Mouse (Mus musculus) limb, embryonic 14.5 days (tissue): ENCODE measurements at regions not wholly inside any gene's neighbourhood (a gene's known extent, or its start where the extent isn't known, plus 50 kb on each side); places are given as distances from the start of the nearest gene placed in this dataset.
A peak's percentile ranks its signal among the peaks of the same experiment; 100 is the strongest.

ENCODE experiments used
- ATAC-seq: fragments of 200-750 bp; cut with Nextera tagmentation; 2 replicates; pipeline ENCODE4 v1.8.0; 2017; ENCODE audit warnings: low read depth, moderate number of reproducible peaks, moderate TSS enrichment; ENCODE audit not compliant: low FRiP score
- DNase-seq: peaks from one replicate; pipeline ENCODE4 v3.0.0-alpha.2; 2015; ENCODE audit warnings: low spot score
- H3K27ac ChIP-seq: fragments of 300-500 bp; sonication (generic); replicated peaks from 2 replicates; pipeline ENCODE4 v1.5.1; 2014; ENCODE audit warnings: low read depth, mild to moderate bottlenecking, low read length, moderate library complexity, mixed read lengths
- H3K27me3 ChIP-seq: fragments of 300-500 bp; sonication (generic); 2 replicates; pipeline ENCODE4 v1.6.1; 2014; ENCODE audit warnings: low read length, mixed read lengths; ENCODE audit not compliant: control insufficient read depth, insufficient read depth
- H3K36me3 ChIP-seq: fragments of 300-500 bp; sonication (generic); 2 replicates; pipeline ENCODE4 v1.6.1; 2014; ENCODE audit warnings: mild to moderate bottlenecking, low read length, moderate library complexity, mixed read lengths; ENCODE audit not compliant: control insufficient read depth, insufficient read depth
- H3K4me1 ChIP-seq: fragments of 300-500 bp; sonication (generic); 2 replicates; pipeline ENCODE4 v1.6.1; 2014; ENCODE audit warnings: antibody characterized with exemption, low read length, mixed read lengths; ENCODE audit not compliant: control insufficient read depth, insufficient read depth
- H3K4me2 ChIP-seq: fragments of 300-500 bp; sonication (generic); replicated peaks from 2 replicates; pipeline ENCODE4 v1.6.1; 2014; ENCODE audit warnings: low read depth, mild to moderate bottlenecking, low read length, moderate library complexity; ENCODE audit not compliant: severe bottlenecking
- H3K4me3 ChIP-seq: fragments of 300-500 bp; sonication (generic); replicated peaks from 2 replicates; pipeline ENCODE4 v1.5.1; 2014; ENCODE audit warnings: low read length
- H3K9ac ChIP-seq: fragments of 300-500 bp; sonication (generic); 2 replicates; pipeline ENCODE4 v1.6.1; 2014; ENCODE audit warnings: mild to moderate bottlenecking, low read depth, low read length, moderate library complexity; ENCODE audit not compliant: severe bottlenecking
- H3K9me3 ChIP-seq: fragments of 300-500 bp; sonication (generic); 2 replicates; pipeline ENCODE4 v1.6.1; 2016; ENCODE audit warnings: low read length; ENCODE audit not compliant: control insufficient read depth
- POLR2A ChIP-seq: fragments of 200-500 bp; IDR thresholded peaks from 2 replicates; pipeline ENCODE4 v1.8.0; 2012; ENCODE audit warnings: inconsistent platforms, mild to moderate bottlenecking, moderate library complexity, borderline replicate concordance; ENCODE audit not compliant: insufficient read depth, insufficient read length; ENCODE audit errors: extremely low read depth
- WGBS: fragments of 180-500 bp; shearing (Covaris S2); extraction: QIAGEN DNeasy Blood & Tissue Kit; methylation state at CpG from one replicate; pipeline ENCODE4 v1.1.7; 2014; 5-methylcytosine and 5-hydroxymethylcytosine counted together

GRCm38 (mm10) chr2:48730780-48731179, 83.1 kb upstream of the Acvr2a start:
- DNase-seq, result no peak
- no peaks in the 10 kb centered on the region for H3K36me3 ChIP-seq
- no peak for TF ChIP-seq POLR2A
- no peak overlapping the region for H3K4me3 ChIP-seq
- H3K27me3 ChIP-seq, result no peaks in the 10 kb centered on the region
- no peaks in the 10 kb centered on the region for H3K4me1 ChIP-seq
- H3K27ac ChIP-seq, result no peak overlapping the region
- 72% methylated on average over 8 of the region's 8 CpGs for WGBS
- no peaks in the 10 kb centered on the region for H3K9me3 ChIP-seq
- no peak overlapping the region for H3K9ac ChIP-seq
- no peak for ATAC-seq
- H3K4me2 ChIP-seq, result no peak overlapping the region

GRCm38 (mm10) chr2:48733936-48734335, 80.0 kb upstream of the Acvr2a start:
- H3K36me3 ChIP-seq, result no peaks in the 10 kb centered on the region
- no peak for TF ChIP-seq POLR2A
- H3K4me1 ChIP-seq, result no peaks in the 10 kb centered on the region
- no peak overlapping the region for H3K4me3 ChIP-seq
- no peak overlapping the region for H3K9ac ChIP-seq
- DNase-seq (no peak), ATAC-seq (no peak)
- H3K9me3 ChIP-seq, result no peaks in the 10 kb centered on the region
- 96% methylated on average over 1 of the region's 1 CpGs for WGBS
- no peaks in the 10 kb centered on the region for H3K27me3 ChIP-seq
- no peak overlapping the region for H3K4me2 ChIP-seq
- no peak overlapping the region for H3K27ac ChIP-seq

GRCm38 (mm10) chr2:48734521-48734920, 79.4 kb upstream of the Acvr2a start:
- ATAC-seq (no peak), DNase-seq (peak; percentile 3)
- 75% methylated on average over 6 of the region's 6 CpGs for WGBS
- Histone ChIP-seq H3K4me2 (no peak overlapping the region), H3K36me3 (no peaks in the 10 kb centered on the region), H3K9me3 (no peaks in the 10 kb centered on the region), H3K4me1 (no peaks in the 10 kb centered on the region), H3K9ac (no peak overlapping the region), H3K27me3 (no peaks in the 10 kb centered on the region), H3K4me3 (no peak overlapping the region), H3K27ac (no peak overlapping the region)
- TF ChIP-seq POLR2A, result no peak

- Histone ChIP-seq H3K27me3 (no peaks in the 10 kb centered on the region), H3K9me3 (no peaks in the 10 kb centered on the region), H3K27ac (no peak overlapping the region), H3K36me3 (no peaks in the 10 kb centered on the region), H3K4me3 (no peak overlapping the region), H3K4me2 (no peak overlapping the region), H3K9ac (no peak overlapping the region), H3K4me1 (no peaks in the 10 kb centered on the region)
- no peak for DNase-seq
- ATAC-seq, result no peak
- TF ChIP-seq POLR2A, result no peak
- WGBS, result 89% methylated on average over 2 of the region's 2 CpGs
Observed at GRCm38 (mm10) chr2:48736312-48736711, 77.6 kb upstream of the Acvr2a start.
